Mouse (Mus musculus): ENCODE measurements around the gene Fgd3.

Gene Fgd3

DNA sequence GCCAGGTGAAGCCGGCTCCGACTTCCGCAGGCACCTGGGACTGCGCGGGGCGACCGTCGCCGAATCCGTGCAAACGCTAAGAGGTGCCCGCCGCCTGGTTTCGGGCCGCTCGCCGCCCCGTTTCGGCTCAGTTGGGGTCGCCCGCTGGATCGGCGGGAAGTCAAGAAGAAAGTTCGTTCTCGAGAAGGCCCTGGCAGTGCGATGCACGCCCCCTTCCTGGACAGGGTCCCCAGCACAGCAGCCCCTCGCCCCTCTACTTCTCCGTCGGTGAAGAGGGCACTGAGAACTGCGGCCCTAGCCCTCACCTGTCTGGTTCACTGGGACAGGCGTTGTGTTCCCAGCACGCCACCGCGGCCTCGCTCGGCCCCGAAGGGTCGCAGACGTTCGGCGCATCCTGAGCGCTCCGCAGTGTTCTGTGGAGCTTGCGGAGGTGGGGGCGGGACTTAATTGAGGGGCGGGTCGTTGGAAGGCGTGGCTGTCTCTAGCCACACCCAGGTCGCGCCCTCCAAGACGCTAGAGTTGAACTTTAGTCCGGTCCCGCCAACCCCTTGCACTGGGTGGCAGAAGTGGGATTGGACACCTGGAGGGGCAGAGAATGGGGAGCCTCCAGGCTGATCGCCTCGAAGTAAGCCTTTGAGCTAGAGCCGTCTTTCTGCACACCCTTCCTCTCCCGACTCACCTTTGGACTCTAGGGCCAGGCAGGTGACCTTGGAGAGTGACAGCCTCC is 72.2 kb downstream of the Fgd3 start:
- DNase-seq: no peak

DNA sequence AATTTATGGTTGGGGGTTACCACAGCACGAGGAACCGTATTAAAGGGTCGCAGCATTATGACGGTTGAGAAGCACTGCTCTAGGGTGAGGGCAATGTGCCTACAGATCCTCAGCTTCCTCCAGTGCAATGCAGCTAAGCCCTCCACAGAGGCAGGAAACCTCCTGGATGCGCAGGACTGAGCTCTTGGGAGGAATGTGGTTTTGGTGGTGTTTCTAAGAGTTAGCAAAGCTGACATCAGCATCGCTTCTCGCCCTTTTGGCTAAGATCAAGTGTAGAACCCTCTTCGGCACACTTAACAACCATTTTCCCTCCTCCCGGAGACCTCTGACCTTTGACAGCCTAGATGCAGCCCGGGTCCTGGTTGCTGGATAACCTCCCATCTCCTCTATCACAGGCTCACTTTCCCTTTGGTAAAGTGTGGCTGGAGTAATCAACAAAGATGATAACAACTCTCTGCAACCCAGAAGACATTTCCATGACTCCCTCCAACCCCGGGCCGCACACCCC is 72.8 kb downstream of the Fgd3 start:
- no peak for DNase-seq

DNA sequence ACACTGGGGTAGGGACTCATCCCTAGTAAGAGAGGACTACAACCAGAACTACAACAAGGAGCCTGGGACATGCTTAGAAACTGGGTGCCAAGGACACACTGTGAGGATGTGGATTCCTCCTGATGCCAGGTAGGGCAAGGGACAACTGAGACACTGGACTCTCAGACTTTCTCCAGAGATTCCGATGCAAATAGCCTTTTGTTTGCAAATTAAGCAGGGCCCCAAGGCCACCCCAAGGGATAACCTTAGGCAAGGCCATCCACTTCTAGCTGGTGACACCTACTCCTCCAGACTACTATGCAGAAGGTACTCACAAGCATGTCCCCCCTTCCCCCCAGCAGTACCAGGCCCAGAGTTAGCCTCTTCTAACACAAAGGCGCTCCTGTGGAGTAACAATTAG is 73.5 kb downstream of the Fgd3 start:
- no peak for DNase-seq

DNA sequence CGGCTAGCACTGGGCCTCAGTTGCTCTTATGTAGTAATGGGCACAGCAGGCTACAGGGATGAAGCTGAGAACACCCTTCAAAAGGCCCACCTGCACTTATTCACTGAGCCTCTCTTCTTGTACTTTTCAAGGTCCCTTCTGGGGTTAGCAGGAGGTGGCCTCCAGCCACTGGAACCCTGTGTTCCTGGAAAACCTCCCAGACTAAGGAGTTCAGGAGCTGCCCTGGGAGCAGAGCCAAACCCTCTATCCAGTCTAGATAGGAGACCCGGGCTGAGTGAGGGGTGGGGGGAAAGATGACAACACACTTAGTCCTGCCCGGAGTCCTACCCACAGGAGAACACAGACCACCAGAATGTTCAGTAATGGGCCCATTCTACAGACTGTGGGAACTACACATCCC is 74.1 kb downstream of the Fgd3 start:
- DNase-seq: no peak

DNA sequence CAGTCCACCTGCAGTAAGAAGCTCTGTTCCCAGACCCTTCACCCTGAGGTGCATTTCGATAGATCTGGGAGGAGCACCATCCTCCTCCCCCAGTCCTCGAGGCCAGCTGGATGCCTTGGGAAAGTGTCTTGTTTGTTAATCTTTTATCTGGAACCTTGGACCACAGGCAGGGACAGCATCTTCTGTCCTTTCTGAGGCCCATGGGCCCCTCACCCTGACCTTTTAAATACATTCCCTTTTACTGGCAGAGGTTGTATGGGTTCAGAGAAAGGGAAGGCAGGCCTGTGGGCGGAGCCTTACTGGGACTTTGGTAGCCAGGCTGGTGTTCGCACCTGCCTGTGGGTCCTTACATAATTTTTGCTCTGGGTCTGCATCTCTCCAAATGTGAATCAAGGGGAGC is 74.9 kb downstream of the Fgd3 start:
- no peak for DNase-seq

DNA sequence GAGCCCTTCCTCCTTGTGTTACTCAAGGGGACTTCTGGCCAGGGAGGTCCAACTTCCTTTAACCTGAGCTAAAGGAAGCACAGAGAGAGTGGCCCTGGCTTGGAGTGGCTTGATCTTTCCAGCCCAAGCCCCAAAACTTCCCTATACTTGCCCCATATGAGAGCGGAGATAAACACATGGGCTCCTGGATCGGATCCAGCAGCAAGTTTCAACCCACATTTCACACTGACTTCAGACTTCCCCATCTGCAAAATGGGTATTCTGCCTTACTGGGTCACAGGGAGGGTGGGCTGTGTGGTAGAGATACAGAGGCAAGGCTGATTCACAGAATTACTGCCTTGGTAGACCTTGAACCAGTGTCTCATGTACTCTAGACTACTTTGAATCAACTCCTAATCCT is 76.6 kb downstream of the Fgd3 start:
- no peak for DNase-seq

DNA sequence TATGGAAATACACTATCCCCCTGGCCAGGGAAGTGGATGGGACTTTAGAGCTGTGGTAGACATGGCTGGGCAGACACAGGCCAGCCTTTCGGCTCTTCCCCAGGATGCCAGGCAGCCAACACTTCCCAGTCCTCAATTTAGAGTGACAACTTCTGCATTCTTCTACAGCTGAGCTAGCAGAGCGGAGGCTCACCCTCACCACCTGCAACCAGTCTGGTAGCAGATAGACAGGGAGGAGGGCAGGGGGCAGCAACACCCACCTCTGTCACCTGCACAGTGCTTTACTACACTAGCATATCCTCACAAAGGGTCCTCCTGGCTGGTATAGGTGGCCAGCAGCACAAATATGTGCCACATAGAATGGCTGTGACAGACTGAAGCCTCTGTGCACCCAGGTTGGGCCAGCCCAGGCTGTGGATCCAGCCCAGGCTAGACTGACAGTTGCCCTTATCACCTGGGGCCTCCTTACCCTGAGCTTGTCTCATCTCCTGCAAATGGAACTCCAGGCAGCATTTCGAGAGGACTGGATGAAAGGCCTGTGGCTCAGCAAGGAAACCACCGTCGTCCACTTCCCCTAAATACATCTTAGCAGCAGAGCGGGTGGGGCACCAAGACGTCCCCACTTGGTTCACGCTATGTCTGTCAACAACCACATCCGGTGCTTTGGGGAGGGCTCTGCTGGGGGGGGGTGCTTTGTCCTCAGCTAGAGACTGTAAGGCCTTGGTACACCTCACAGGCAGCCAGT is 77.6 kb downstream of the Fgd3 start:
- no peak for DNase-seq

DNA sequence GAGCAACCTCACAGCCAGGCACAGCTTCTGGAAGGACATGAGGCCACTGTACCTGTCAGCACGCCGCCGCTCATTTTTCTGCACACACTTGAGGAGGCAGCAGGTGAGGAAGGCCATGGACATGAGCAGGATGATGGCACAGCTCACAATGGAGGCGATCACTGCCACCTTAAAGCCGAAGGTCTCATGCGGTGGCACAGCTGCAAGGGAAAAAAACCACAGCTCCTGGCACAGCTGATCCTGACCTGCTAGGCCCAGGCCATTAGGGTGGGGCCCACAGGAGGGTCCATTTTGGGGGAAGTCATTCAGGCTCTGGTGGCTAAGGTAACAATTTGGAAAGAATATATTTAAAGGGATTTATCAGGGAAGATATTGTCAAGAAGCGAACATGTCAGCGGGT is 81.4 kb downstream of the Fgd3 start:
- no peak for DNase-seq

DNA sequence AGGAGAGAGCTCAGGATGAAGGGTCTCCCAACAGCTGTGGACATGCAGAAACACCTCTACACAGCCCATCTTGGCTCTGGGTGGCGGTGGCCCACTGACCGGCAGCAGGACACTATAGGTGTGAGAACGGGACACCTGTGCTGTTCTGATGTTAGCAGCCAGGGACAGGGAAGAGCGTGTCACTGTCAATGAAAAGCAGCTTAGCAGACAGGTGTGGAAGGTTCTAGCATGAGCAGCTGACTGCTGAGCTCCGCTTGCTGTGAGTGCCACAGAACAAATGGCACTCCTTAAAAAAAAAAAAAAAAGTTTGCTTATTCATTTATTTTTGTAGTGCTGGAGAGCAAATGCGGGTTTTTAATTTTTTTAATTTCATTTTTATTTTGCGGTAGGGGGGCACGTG is 82.5 kb downstream of the Fgd3 start:
- no peak for DNase-seq

DNA sequence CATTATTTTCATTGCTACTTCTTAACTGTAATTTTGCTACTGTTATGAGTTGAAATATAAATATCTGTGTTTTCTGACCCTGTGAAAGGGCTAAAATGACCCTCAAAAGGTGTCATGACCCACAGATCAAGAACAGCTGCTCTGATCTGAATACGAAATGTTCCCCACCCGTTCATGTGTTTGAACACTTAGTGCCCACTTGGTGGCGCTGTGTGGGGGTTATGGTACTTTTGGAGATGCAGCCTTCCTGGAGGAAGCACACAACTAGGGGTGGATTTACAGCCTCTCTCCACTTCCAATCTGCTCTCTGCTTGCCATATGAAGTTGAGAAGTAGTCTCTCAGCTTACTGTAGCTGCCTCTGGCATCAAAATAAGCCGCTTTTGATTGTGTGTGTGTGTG is 85.4 kb downstream of the Fgd3 start:
- no peak for DNase-seq

DNA sequence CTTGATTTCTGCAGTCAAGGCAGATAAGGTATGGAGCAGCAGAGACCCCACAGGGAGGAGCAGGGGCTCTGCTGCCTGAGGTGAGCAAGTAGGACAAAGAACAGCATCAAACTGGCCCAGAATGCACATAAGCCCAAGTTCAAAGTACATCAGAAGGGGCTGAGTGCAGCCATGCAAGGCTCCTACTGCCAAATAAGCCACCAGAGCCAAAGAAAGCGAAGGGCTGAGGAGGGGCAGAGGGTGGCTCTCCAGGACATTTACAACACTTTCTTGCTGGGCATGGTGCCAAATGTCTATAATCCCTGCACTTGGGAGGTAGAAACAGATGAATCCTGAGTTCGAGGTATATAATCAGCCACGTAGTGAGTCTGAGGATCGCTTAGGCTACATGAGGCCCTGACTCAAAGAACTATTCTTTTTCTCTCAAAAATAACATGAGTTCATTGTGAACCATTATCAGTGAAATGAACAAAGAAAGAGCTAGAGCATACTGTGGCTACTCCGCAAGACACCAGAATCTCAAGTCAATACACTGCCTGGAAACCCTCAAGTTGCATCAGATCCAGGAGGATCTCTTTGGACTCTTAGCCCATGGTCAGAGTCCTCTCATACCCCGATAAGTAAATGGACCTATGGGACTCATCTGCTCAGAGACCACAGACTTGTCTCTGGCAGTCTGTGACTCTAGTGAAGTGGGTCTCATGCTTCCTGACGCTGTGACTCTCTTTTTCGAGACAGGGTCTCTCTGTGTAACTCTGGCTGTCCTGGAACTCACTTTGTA is 86.1 kb downstream of the Fgd3 start:
- DNase-seq: no peak

DNA sequence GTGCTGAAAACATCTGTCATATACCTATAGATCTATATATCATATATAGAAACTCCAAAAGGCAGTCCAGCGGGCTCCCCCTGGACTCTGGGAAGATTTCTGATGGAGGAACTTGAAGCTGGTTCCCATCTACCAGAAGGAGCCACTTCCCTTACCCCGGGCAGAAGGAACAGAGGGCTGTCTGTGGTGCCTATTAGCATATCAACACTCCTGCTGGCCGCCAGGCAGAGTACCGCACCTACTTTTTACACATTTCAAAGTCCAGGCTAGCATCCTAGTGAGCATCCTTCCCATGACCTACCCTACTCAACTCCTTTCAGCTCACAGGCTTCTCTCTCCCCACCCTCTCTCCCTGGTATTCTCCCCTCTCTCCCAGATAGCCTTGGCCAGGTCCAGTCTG is 94.5 kb downstream of the Fgd3 start:
- no peak for DNase-seq

DNA sequence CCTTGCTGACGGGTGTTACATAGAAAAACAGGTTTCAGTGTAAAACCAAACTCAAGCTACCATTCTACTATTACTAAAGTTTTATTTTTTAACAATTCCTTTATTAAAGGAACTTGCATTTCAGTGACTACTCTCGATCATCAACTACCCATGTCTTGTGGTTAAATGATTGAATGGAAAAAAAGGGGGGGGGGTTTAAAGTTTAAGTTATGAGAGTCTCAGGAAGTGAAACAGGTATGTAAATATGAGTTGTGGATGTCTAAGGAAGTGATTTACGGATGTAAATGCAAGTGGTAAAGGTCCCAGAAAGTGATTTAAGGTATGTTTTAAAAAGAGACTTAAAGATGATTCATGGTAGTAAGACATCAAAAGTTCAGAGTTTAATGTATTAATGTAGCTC is 95.0 kb downstream of the Fgd3 start:
- DNase-seq: no peak

DNA sequence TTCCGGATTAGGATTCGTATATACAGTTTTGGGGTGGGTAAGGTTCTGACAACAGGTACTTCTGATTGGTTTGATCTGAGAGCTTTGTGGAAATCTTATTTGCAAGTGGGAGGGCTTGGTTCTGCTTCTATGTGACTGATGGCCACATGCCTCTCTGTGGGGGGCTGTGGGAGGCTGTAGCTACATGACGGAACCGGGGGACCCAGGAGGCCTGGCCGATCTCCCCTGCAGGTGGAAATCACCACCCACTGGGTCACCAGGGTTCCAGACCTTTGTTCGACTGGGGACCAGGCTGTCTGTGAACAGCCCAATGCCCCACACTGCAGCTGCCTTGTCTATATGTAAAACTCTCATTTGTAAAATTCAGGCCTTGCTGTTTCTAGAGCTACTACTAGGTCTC is 95.4 kb downstream of the Fgd3 start:
- no peak for DNase-seq

DNA sequence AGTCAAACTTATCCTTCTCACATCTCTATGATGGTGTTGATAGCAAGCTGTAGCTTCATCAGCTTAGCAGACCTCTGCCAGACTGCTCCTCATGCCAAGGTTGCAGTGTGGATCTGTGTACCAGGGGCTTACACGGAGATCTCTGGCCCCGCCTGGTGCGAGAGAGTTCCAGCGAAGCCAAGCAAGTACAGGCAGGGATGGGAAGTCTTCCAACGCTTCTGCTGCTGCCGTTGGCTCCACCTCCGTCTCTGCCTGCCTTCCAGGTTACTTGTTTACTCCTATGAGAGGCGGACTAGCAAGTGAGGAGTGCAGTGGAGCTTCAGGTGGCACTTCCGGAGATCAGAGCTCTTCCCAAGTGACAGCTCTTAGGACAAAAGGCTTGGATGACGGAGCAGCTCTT is 95.8 kb downstream of the Fgd3 start:
- DNase-seq: no peak

DNA sequence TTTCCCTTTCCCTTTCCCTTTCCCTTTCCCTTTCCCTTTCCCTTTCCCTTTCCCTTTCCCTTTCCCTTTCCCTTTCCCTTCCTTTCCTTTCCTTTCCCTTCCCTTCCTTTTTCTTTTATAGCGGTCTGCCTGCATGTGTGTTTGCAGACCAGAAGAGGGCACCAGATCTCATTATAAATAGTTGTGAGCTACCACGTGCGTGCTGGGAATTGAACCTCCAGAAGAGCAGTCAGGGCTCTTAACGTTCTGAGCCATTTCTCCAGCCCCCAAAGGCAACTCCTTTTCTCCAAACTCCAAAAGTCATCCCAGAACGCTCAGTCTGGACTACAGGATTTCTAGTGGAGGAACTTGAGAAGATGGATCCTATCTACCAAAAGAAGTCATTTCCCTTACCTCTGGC is 99.2 kb downstream of the Fgd3 start:
- no peak for DNase-seq

DNA sequence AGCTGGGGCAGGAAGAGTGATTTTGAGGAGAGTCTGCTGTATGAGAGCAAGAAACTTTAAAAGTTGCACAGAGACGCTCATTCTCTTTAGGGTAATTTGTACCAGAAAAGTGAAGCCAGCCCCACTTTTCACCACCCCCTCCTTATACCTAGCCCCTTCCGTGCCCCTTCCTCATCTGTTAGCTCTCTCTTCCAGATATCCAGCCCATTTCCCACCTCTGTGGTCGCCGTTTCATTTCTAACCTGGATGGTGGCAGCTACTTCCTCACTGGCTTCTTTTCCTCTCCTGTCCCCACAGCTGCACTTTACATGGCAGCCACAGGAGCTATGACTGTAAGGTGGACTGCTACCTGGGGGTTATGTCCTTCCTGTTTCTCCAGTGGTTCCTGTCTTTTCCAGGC is 100.7 kb downstream of the Fgd3 start:
- DNase-seq: no peak

DNA sequence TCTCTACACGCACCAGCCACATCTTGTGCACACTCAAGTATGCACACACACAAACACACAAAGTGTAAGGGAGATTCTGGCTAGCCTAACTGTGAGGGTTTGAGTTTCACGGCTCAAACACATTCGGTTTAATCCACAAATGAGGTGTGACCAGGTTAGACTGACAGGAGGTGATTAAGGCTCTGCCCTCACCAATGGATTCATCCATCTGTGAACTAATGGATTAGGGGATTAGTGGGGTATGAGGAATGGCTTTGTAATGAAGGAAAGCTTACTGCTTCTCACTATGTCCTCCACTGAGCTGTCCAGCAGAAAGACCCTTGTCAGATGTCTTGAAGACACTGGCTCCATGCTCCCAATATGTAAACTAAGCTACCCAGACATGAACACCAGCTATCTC is 101.5 kb downstream of the Fgd3 start:
- DNase-seq: no peak

DNA sequence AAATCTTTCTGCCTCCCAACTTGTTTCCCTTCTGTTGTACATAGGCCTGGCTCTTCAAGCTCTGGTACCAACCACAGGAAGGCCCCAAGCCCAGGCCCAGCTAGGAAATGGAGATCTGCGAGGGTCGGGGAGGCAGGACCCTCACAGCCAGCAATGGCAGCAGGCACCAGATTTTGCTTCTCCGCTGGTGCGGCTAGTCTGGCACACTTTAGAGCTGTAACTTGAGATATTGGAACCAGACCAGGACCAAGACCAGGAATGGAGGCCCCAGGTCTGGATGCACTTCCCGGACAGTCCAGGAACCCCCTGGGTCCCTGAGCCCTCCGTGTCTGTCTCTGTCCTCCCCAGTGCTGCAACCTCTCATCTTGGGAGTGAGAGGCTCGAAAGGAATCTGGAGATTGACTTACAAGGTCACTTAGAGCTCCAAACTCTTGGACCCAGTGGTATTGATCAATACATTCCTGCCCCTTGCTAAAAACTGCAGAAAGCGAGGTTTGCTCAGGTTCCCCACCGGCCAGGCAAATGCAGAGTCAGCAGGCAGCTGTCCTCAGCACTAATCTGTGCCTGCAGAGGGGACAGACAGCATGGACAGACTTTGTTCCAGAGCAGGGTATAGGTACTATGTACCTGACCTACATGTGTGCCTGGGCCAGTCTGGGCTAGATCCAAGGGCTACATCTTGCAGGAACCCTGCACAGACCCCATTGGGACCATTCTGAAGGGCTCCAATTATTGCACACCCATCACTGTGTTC is 103.1 kb downstream of the Fgd3 start:
- no peak for DNase-seq

DNA sequence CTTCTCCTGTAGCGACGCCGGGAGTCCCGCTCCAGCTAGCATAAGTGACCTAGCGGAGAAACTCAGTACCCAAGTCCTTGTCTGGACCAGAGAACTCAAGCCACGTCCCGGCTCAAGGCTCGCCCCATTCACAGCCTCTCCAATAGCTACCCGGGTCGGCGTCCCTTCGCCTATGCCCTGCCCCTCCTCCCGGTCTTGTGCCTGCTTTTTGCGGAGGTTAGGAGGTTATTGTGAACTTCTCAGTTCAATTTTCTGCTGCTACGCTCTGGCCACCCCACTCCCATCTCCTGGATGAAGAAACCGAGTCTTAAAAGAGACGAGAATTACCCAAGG is 103.9 kb downstream of the Fgd3 start:
- DNase-seq: no peak

DNA sequence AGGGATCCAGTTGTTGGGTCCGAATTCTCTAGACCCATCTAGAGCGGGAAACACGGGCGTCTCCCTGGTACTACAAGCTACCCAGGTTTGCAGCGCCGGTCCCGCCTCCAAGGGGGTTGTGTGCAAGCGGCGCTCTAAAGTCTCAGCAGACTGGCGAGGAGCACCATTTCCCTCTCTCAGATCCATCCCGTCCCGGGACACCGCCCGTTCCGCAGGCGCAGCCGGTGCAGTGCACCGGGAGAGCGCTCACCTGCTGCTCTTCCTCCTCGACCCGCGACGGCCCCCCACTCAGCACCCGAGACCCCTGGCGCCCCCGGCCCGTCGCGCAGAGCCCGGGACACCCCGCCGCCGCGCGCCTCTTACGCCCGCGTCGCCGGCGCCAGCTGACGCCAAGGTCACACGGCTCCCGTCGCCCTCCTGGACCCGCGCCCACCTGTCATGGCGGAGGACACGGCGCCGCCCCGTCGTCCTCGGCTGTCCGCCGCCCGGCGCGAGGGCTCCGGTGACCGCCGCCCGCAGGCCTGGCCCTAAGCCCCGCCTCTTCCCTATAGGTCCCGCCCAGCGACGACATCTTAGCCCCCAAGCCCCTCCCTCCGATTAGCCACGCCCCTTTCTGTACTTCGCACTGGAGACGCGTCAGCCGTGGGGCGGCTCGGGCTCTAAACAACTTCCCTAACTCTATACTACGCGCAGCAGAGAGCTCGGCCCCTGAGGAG is 104.4 kb downstream of the Fgd3 start, which contains the start of gene Card19:
TSS of gene Card19 (minus strand) at position 534 of the 716 bp plus-strand sequence.
- peak; percentile 91 for DNase-seq

DNA sequence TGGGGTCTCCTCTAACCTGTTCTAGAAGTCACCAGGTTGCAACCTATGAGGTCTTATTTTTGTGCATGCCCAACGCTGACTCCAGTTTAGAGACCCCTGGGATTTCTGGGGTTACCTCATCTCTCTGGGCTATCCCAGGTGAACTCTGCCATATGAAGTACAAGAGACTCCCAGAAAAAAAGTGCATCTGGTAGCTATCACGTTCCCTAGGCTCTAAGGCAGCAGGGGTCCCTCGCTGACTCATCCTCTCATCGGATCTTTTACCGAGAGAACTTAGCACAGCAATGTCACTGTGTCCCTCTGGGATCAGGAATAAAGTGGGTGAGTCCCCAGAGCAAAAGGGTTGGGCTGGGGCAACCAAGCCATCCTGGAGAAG is 105.0 kb downstream of the Fgd3 start:
- DNase-seq: no peak

DNA sequence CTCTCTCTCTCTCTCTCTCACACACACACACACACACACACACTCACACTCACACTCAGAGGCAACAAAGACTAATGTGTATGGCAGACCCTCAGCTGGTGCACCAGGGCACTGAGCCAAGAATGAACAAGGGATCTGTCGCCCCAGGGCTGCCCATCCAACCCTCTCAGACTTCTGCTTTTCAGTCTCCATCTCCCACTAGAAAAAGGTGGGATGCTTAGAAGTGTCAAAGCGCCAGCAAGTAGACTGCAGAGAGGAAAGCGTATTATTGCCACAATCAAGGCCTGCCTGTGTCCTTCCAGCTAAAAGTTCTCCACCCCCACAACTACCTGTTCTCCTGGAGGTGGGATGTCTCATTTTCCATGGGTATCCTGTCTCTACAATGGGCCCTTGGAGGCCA is 105.7 kb downstream of the Fgd3 start:
- DNase-seq: no peak

All from cerebellum, adult 11 months (tissue).